Mouse (Mus musculus): ENCODE measurements at regions not wholly inside any gene's neighbourhood (a gene's known extent, or its start where the extent isn't known, plus 50 kb on each side); places are given as distances from the start of the nearest gene placed in this dataset.

DNA sequence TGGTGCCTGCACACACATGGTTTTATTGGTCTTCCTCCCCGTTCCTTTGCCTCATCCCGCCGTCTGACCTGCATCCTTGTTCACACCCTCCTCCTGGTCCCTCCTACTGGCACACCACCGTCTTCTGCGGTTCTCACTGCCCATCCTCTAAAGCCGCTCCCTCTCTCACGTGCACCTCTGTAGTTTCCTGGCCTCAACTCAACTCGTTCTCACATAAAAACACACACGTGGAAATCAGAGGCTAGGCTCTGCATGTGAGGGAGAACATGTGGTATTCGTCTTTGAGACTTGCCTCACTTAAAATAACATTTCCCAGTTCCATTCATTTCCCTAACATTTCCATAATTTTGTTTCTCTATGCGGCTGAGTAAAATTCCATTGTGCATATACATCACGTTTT, 69.5 kb downstream of the Aldh8a1 start:
- no peak for DNase-seq (ENCODE audit: extremely low read depth, low read depth)

DNA sequence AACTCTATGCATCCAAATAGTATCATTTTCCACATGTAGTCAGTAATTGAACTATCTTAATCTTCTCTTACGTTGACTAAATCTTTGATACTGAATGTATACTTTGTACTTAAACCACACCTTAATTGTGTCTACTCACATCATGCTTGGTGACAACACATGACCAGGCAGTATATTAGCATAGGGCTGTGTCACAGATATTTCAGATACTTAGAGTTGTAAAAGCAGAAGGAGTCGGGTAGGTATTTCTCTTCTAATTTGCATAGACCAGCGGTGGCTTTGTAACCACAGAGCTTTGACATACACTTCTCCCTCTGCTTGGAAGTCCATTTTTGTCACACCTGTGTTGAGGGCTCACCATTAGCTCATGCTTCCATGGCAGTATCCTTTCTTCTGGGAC, 71.0 kb downstream of the Aldh8a1 start:
- no peak for DNase-seq (ENCODE audit: extremely low read depth, low read depth)

DNA sequence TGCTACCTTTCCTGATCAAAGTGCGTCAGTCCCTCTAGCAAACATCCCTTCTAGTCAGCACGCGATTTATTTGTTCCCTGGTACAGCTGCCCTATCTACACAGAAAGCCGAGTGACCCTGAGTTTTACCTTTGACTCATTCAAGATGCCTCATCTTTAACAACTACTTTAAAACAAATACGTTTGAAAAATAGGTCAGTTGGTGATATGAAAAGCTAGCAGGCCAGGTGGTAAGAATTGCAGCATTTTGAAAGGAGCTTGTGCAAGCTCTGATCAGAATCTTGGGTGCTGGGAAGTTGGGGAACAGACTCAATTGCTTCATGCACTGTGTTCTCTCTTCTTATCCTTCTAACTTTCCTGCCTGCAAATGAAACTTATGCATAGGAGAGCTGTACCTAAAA, 71.9 kb downstream of the Aldh8a1 start:
- no peak for DNase-seq (ENCODE audit: extremely low read depth, low read depth)

DNA sequence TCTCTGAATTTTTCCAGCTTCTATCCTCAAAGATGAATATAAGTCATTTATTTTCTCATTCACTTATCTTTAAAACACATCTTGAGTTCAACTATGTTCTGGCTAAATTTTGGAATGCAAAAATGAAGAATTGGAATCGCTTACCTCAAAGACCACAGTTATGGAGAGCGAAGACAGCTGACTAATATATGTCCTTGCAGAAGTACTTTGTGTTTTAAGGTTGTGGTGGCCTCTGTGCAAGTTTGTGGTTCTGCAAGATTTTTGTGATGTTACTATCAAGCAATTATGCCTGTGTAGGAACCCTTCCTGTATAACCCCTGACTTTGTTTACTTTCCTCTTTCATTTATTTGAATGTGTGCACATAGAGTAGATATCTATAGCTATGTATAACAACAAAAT, 75.5 kb downstream of the Aldh8a1 start:
- no peak for DNase-seq (ENCODE audit: extremely low read depth, low read depth)

DNA sequence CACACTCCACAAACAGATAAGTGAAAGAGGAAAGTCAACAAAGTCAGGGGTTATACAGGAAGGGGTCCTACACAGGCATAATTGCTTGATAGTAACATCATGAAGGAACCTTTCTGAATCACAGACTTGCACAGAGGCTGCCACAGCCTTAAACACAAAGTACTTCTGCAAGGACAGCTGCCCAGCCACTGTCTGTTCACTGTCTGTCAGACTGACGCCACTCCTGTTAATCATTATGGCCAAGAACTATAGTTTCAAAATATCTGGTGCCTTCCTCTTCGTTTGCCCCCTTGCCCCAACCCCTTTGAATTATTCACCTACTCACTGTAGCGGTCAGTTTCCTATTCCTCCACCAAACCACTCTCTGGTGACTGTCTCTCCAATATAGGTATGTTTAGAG, 76.4 kb downstream of the Aldh8a1 start:
- no peak for DNase-seq (ENCODE audit: extremely low read depth, low read depth)

DNA sequence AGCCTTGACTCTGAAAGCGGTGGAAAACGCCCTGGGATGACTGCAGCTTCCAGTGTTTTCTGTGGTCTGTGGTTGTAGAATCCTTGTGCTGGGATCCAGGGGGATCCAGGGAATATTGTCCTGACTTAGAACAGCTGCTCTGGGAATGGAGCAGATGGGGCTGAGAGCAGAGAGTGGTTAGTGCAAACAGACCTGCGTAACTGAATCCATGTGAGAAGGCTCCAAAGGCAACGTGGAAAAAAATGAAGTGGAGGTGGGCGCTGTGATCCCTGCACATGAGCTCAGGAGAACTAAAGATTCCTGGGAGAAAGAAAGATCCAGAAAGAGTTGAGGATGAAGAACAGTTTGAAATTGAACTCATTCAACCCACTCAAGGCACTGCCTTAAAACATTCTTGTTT, 77.1 kb downstream of the Aldh8a1 start:
- DNase-seq (ENCODE audit: extremely low read depth, low read depth): no peak

DNA sequence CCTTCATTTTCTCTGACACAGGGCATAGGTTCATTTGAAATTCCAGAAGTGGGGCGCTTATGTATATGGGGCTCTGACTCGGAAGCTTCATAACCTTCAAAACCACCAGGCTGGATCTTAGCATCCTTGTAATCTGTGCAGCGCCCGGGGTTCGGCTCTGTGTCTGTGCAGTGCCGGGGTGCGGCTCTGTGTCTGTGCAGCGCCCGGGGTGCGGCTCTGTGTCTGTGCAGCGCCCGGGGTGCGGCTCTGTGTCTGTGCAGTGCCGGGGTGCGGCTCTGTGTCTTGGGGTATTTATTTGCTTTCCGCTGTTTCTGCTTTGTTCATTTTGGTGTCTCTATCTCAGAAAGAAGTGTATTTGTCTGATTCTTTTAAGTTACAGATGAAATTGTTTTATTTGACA, 77.7 kb downstream of the Aldh8a1 start:
- no peak for DNase-seq (ENCODE audit: extremely low read depth, low read depth)

DNA sequence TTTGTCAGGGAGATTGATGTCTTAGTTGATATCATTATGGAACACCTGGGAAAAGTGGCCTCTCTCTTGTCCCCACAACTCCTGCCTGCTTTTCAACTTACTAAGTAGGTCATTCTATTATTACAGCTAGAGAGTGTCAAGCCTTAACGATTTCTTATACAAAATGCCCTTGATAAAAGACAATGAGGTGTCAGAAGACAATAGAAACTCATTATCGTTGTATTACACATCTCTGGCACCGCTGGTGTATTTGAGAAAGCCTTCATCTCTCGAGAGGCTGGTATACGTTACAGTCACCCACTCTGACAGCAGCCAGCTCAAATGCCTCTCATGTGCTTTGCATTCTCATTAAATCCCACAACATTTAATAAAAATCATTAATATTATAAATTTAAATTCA, 78.8 kb downstream of the Aldh8a1 start:
- DNase-seq (ENCODE audit: extremely low read depth, low read depth): no peak

DNA sequence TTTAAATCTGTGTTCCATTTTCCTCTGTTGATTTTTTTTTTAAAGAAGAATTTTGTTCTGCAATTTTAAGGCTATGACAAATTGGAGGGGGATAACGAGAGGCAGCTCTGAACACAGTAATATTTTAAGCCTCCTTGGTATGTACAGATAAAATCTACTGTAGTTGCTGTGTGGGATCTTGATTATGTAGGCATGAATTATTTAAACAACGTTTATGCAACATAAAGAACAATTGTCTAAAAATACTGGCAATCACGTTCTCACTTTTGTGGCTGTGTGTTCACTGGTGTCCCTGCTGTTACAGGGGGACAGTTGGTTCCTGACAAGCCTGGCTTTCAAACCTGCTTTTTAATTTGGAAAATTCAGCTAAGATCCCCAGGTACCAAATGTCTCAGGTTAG, 79.3 kb downstream of the Aldh8a1 start:
- no peak for DNase-seq (ENCODE audit: extremely low read depth, low read depth)

DNA sequence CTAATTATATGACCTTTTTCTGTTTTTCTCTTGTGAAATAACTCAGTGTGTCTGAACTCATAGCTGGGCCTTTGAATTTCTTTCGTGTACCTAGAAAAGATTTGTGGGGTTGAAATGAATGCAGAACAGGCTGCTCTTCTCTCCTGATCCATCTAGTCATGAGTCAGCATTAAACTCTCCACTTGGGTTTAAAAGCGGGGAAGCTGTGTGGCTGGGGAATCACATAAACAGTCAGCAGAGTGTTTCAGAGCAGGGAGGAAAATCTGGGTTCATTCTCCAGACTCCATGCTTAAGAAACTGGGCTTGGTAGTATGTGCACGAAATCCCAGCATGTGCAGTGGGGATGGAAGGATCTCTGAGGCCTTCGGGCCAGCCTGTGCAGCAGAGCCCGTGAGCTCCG, 79.9 kb downstream of the Aldh8a1 start:
- no peak for DNase-seq (ENCODE audit: extremely low read depth, low read depth)

DNA sequence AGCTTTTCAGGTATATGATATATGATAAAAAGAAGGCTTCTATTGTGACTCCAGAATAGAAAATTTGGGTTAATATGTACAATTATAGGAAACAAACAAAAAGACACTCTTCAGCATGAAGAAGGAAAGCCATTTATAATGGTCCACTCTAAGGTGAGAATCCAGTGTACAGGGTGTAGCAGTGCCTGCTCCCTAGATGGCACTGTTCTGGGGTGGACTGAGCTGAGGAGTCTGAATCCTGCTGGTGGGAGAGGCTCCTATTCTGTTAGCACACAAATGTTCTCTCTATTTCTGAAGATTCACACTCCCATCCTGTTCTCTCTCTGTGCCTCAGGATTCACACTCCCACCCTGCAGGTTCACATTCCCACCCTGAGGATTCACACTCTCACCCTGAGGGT, 81.5 kb downstream of the Aldh8a1 start:
- no peak for DNase-seq (ENCODE audit: extremely low read depth, low read depth)

DNA sequence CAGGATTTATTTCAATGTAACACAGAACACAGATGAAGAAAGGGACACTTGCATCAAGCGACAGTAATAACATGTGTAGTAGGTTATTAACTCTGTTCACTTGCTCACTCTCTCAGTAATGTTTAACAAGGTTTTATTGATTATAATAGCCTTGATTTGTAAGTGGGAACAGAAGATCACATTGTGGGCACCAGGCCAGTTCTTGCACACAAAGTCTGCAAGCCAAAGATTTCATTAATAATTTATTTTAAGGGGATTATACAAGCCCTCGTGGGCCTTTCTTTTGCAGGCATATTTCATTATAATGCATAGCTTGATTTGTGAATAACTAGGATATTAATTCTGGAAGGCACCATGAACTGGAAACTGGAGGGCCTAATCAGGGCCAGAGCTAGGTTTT, 83.0 kb downstream of the Aldh8a1 start:
- DNase-seq (ENCODE audit: extremely low read depth, low read depth): no peak

DNA sequence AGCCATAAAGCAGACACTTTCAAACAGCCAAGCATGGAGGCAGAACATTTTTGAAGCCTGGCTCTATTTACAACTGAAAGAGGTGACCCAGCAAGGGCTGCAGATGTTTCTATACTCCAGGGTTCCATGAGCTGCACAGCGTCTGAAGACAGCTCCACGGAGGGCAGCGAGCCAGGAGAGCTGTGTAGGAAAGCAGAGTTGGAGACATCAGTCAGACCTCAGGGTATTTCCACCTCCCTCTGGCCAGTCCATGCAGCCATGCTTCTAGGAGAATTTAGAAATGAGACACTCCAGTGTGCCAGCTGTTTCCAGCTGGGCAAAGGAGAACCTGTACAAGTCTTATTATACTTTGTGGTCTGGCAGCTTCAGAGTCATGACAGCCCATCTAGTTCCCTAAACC, 85.8 kb downstream of the Aldh8a1 start:
- DNase-seq (ENCODE audit: extremely low read depth, low read depth): no peak

DNA sequence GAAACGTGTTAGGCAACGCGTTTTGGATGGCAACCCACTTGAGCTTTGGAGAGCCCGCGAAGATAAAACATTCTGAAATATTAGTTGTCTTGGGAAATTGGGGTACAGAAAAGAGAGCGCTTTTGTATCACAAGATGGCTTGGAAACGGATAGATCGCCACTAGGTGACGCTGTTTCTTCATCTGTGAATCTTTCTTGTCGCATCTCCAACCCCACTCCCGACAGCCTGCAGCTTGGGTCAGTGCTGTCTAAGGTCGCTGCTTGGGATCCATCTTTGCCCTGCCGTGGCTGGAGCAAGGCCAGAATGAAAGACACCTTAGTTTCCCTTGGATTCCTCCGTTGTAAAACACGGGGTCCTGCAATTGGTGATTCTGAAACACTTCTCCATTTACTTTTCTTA, 88.3 kb downstream of the Aldh8a1 start:
- DNase-seq (ENCODE audit: extremely low read depth, low read depth): peak; percentile 76

DNA sequence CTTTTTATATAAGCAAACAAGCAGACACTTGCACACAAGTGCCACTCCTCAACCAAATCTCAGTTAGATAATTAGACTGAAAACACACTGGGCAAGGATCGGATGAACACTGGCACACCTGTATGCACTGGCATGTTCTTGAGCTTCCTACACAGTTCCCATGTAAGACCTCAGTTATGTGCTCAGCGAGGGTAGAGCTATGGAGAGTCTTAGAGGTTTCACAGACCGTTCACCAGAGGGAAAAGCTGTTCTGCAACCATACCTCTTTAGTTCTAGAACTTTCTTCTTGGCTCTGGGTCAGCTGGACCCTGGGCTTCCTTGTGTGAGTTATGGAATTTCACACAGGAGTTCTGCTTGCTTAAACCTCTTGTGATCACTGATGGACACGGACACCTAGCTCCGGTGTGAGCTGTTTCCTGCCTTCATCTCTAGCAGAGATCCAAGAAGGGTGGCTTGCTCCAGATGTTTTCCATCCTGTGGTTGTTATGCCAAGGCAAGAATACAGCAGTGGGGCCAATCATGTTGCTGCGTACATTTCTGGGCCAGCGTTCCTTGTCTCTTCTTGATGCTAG, 88.8 kb downstream of the Aldh8a1 start:
- DNase-seq (ENCODE audit: extremely low read depth, low read depth): no peak

DNA sequence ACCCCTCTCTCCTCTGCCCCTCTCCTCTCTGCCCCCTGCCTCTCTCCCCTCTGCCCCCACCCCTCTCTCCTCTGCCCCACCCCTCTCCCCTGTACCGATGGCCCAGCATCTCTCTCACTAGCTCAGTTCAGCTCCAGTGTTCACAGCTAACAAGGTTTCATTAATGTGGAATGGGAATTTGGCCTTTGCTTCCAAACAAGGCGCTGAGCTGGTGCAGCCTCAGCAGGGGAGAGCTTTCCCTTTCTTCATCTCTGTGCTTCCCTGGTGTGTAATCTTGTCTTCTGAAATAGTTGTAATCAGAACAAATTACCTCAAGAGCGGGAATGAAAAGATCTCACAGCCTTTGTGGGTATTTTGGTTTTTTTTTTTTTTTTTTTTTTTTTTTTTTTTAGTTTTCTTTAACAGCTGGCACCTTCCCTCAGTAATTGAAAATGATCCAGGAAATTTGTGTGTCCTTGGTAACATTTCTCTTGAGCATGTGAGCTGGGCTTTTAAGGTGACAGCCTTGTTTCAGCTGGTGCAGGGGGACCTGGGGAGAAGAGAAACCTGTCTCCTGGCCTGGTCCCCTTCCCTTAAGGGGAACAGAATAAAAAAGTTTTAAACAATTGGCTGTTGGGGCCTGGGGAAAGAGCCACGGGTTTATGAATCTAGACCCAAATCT, 90.5 kb downstream of the Aldh8a1 start:
- DNase-seq (ENCODE audit: extremely low read depth, low read depth): no peak

DNA sequence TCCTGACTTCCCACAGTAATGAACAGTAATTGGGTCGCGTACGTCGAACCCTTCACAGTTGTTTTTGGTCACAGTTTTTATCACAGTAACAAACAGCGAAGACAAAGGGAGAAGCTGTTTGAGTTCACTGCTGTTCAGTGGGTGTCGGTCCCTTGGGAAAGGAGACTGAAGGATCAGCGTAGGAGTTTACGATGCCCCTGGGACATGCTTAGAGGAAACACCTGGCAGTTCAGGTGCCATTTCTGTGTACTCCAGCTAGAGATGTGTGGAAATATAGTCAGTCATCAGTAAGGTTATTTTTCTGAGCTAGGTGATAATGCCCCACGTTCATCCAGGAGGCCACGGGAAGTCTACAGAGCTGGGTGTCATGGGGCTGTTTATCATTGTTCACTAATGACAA, 91.3 kb downstream of the Aldh8a1 start:
- no peak for DNase-seq (ENCODE audit: extremely low read depth, low read depth)

DNA sequence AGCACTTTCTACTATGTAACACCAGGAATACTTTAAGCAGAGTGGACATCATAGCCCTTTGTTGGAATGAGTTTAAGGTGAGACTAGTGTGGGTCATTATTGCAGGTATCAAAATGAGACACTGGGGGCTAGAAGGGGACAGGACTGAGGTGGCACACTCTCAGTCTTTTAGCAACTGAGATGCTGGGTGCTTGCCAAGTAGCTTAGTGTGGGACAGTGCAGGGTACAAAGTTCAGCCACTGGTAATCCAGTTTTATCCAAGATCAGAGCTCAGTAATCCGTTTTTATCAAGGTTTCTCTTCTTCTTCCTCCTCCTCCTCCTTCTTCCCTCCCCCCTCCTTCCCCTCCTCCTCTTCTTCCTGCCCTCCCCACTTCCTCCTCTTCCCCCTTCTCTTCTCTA, 92.9 kb downstream of the Aldh8a1 start:
- DNase-seq (ENCODE audit: extremely low read depth, low read depth): no peak

DNA sequence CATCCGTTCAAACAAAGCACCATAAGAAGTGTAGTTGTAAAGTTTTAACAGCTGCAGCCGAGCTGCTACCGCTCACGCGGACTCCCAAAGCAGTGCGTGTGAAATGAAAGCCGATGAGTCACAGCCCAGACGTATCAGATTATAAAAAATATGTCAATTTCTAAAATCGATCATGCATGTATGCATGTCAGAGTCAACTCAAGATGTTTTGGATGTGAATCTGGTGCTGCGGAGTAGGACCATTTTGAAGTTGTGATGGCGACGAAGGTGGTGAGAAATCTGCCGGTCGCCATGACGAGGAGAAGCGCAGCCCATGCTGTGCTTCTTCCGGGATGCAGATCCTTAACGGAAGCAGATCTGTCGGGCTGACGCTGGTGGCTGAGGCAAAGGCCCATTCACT, 93.5 kb downstream of the Aldh8a1 start:
- no peak for DNase-seq (ENCODE audit: extremely low read depth, low read depth)

DNA sequence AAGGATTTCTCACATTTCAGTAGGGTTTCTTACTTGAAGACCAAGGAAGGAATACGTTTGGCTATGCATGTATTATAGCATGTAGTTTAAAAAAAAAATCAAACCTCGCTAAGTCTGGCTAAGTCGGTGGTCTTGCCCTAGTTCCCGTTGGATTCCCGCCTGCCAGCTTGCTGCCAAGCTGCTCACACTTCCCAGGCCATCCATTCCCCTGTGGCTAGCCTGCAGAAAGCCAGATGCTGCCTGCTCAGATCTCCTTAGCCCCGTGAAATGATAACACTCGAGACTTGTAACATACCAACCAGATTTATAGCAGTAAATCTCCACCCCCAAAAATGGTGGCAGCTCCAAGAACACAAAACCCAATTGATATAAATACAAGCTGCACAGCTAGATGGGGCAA, 97.2 kb downstream of the Aldh8a1 start:
- DNase-seq (ENCODE audit: extremely low read depth, low read depth): no peak

DNA sequence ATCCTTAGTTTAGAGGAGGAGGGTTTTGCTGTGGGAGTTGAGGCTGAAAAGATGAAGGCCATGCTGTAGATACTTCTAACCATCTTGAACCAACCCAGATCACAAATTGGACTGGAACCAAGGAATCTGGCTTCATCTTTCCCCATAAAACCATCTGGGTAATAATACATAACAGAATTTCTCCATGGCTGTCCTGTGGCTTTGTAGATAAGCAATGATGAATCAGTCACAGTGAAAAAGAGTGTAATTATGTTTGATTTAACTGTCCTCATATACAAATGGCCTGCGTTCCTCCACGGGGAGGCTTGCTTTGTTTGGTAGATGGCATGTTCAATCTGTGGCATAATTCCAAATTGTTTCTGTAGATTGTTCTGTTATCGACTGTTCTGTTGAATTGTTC, 100.9 kb downstream of the Aldh8a1 start:
- DNase-seq (ENCODE audit: extremely low read depth, low read depth): no peak

DNA sequence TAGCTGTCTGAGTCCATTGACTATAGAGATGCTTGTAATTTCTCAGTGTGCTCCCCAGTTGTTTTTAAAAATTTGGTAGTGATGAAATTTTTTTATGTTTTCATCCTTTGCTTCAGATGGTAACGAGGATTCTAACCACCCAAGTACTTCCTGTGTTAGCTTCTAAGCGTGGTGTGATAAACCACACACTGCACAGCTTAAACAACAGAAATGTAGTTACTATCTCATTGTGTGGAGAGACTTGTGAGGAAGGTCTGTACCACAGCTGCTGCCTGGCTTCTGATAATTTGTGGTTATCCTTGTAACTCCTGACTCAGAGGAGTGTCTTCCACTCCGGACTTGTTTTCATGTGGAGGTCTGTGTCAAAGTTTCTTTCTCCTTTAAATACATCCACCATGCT, 102.3 kb downstream of the Aldh8a1 start:
- DNase-seq (ENCODE audit: extremely low read depth, low read depth): peak; percentile 94

DNA sequence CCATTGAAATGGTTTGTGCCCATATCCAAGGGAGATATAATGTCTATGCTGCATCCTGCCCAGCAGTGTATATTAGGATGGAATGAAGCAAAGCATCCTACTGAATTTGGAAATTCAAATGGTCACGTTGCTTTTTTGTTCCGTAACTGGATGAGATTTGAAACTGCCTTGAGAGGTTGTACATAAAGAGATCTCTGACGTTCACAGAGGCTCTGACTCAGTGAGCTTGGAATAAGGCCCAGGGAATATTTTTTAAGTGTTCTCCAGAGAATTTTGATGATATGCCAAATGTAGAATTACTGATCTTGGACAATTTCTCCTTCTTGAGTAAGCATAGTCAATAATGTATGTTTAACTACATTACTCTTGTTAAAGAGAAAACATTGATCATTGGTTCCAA, 104.2 kb downstream of the Aldh8a1 start:
- DNase-seq (ENCODE audit: extremely low read depth, low read depth): no peak

DNA sequence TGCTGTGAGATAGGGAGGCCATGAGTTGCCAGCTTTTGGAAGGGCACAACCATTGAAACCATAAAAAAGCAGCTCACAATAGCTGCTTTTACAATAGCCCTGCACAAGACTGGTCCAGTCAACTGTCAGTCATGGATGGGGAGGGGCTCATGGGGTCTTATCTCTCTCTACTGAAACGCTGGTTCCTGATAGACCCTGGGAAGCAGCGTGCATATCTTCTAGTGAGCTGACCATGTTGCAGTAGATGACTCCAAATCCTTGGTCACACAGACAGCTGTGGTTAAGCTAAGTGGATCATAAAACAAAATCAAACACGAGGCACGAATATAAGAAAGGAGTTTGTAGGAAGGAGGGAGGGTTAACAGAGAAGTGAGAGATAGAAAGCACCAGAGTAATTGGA, 105.0 kb downstream of the Aldh8a1 start:
- DNase-seq (ENCODE audit: extremely low read depth, low read depth): peak; percentile 73
